Mouse (Mus musculus): ENCODE results near the gene Mras.

Mras gene

DNA sequence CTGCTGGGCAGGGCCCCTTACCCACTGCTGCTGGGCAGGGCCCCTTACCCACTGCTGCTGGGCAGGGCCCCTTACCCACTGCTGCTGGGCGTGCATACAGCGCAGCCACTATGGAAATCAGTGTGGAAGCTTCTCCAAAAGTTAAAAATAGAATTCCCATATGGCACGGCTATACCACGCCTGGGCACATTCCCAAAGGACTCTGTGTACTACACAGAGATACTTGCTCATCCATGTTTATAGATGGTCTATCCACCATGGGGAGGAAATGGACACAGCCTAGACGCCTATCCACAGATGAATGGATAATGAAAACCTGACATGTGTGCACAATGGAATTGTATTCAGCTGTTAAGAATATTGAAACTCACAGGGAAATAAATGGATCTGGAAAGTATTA lies 3.8 kb upstream of the Mras start:
- DNase-seq (ENCODE audit: low spot score in 2 of 2), result no peak

DNA sequence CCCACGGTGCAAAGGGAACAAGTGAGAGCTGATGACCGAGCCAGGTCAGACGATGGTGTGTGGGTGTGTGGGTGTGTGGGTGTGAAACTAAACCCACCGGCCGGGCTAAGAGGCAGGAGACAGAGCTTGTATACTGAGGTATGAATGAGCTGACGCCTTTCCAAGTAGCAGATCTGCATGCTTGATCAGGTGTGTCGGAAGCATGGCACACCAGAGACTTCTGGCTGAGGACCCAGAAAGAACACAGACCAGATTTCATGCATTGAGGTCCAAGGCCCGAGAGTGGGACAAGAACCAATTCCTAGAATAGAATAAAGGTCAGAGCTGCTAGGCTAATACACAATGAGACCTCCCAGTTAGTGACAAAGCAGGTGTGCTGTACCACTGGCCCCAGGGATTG lies 1.9 kb upstream of the Mras start:
- DNase-seq (ENCODE audit: low spot score in 2 of 2), result no peak

DNA sequence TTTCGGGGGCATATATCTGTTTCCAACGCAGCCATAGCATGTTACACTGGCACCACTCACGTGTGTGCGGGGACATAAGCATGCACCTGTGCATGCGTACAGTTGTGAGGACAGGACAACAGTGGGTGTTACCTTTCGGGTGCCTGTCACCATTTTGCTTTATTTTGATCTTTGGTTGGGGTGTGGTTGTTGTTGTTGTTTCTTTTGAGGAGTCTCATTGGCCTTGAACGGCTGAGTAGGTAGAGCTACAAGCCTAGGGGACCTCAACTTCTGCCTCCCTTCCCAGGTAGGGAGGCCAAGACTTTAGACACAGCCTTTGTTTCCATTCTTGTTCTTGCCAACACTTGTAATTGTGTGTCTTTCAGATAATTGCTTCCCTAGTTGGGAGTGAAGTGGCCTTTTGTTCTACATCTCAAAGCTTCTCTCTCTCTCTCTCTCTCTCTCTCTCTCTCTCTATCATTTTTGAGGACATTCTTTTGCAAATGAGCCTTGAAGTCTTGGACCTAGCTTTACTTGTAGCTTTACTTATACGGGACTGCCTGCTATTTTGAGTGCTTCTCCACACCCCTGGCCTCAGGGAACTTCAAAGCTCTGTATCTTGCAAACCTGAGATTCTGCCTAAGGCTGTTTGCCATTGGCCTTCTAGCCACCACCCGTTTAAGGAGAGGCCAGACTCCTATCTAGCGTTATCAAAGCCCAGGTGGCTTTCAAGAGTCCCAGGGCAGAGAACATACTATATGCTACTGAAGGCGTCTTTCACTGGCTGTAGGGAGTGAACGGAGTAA lies 792 bp upstream of the Mras start:
- DNase-seq (ENCODE audit: low spot score in 2 of 2), result no peak

DNA sequence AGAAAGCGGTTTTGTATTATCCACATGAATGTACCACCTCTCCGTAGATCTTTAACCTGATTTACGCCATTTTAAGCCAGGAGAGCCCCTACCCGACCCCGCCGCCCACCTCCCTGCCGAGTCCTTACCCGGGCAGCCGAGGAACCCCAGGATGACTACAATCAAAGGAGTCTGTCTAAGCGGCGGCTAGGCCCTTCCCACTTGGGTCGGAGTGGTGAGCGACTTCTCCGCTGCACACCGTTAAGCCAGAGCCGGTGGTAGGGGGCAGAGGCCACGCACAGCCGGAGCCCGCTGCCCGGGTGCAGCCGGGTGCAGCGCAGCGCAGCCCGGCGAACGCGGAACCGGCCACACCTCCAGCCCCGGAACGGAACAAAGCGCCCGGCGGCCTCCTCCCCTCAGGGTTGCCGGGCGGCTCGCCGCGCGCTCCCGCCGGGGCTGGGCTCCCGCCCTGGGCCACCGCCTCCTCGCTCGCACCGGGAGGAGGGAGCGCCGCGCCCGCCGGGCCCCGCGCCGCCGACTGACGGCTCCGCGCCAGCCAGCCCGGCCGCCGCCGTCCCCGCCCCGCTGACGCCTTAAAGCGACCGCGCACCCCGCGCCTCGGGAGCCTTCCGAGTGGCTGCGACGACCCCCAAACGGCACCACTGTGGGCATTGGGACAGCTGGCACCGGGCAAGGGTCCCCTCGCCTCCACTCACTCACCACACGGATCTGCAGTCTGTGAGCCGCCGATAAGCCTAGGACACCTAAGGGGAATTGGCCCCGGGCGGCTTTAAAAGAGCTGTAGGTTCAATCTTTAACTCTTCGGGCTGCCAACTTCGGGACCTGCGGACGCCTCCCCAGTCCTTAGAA lies 775 bp downstream of the Mras start:
- peak; percentile 30 to 72 for DNase-seq (ENCODE audit: low spot score in 2 of 2)

DNA sequence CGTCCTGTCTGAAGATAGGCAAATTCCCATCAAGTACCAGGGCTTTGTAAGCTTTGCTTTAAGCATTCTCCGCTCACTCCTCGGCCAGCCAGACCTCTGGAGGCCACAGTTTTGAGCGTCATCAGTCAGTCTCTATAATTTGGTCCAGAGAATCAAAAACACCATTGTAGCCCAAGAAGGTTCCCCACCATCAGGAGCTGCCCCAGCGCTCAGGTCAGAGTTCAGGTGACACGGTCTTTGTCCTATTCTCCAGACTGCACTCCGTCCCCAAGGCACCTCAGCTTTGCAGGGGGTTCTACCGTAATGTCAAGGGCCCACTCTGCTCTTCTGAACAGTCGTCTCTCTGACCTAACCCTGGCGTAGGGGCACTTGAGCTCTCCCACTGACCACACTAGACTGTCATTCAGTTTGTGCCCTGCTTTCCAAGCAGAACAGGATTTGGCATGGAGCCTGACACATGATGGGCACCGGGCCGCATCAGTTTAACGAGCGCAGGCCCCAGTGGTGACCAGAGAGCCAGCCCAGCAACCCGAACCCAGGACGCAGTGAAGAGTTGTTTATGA lies 1.5 kb downstream of the Mras start:
- DNase-seq (ENCODE audit: low spot score in 2 of 2), result no peak

DNA sequence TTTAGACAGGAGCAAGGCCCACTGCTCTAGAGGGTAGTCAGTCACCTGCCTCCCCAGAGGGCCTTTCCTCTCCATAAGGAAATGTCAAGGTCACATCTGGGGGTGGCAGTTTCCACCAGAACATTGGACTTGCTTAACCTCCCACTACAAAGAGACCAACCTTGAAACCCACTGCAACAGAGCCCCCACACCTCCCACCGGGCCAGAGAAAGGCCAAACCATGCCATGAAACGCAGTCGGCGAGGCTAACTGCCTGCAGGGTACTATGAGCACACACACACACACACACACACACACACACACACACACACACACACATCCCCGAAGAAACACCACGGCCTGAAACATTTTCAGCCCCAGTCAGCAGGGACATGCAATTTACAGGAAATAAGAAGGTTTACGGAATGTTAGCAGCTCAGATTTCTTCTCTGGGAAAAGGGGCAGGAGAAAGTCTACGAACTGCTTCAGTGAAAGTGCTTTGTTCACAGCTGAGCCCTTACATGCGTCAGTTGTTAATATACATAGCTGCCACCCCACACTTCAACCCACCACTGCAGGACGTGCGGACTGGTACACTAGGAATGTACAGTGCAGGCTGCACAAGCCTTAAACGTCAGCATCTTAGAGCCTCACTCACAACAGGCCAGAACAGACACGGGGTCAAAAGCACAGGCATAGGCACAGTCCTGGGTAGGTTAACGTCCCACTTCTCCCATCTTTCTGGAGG lies 2.1 kb downstream of the Mras start:
- no peak for DNase-seq (ENCODE audit: low spot score in 2 of 2)

DNA sequence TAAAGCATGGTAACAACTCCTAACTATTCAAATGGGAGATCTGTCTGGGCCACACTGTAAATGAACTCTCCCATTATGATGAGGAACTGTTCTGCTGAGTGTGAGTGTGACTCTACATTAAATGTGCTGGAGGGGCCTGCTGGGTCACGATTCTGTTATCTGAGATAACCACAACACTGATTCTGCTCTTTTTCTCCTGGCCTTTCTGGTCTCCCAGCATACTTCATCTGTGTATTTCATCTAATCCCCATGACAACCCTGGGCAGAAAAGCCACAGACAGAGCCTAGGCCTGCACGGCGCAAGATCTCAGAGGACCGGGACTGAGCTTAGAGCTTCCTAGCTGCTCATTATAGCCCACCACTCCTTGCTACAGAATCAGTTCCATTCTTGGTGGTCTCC lies 4.7 kb downstream of the Mras start:
- DNase-seq (ENCODE audit: low spot score in 2 of 2), result no peak

DNA sequence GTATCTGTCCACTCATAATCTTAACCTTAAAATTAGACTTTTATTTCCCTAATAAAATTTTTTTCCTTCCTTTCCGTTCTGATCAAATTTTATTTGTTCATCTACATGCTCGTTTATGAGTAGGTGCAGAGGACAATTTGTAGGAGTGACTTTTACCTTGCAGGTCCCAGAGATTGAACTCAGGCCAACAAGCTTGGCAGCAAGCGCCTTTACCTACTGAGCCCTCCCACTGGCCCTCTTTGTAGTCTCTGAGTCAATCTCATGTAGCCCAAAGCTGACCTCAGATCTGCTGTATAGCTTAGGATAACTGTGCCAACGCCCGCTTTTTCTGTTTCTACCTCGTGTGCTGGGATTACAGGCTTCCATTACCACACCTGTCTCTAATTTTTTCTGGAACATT lies 5.2 kb downstream of the Mras start:
- DNase-seq (ENCODE audit: low spot score in 2 of 2), result no peak

DNA sequence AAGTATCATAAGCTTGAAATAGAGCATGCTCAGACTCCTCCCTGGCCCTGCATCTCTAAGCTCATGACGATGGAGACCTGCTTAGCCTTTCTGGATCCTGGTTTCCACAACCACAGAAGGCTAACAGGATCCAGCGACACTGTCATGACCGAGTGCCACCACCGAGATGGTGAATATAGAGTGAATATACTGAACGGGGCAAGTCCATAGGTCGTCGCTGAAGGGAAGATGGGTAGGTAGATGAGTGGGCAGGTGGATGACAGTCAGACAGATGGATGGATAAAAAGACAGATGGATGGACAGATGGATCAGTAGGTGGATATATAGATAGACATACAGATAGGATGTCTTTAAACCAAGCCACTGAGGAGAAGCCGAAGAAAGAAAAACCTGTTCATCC lies 5.8 kb downstream of the Mras start:
- no peak for DNase-seq (ENCODE audit: low spot score in 2 of 2)

DNA sequence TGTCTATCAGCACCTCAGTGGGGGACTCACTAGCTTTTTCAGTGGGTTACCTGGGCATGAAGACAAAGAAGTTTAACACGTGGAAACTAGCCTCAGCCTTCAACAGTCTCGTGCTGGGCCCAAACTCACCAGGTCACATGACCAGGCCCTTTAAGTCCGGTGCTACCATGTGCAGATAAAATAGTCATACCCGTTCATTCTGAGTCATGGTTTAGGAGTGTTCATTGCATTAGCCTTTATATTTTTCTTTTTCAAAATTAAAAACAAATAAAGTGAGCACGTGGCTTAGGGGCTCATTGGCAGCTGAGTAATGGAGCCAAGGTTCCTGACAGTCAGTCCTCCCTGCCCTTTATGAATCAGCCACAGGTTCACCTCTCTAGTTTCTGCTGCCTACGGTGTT lies 6.4 kb downstream of the Mras start:
- no peak for DNase-seq (ENCODE audit: low spot score in 2 of 2)

DNA sequence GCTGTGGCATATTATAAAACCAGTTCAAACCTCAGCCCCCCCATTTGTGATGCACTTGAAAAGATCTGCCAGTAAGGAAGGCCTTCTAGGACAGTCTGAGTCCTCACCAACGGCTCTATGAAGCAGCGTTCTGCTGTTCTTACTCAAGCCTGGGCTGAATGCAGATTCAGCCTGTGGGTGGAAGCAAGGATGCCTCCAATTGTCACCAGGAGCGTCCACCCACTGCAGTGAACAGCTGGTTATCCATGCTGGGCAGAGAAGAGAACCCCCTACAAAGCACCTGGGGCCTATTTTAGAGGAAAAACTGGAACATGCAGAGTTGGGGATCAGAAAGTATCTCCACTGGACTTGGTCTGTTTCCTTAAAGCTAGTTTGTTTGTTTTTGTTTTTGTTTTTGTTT lies 7.3 kb downstream of the Mras start:
- no peak for DNase-seq (ENCODE audit: low spot score in 2 of 2)

DNA sequence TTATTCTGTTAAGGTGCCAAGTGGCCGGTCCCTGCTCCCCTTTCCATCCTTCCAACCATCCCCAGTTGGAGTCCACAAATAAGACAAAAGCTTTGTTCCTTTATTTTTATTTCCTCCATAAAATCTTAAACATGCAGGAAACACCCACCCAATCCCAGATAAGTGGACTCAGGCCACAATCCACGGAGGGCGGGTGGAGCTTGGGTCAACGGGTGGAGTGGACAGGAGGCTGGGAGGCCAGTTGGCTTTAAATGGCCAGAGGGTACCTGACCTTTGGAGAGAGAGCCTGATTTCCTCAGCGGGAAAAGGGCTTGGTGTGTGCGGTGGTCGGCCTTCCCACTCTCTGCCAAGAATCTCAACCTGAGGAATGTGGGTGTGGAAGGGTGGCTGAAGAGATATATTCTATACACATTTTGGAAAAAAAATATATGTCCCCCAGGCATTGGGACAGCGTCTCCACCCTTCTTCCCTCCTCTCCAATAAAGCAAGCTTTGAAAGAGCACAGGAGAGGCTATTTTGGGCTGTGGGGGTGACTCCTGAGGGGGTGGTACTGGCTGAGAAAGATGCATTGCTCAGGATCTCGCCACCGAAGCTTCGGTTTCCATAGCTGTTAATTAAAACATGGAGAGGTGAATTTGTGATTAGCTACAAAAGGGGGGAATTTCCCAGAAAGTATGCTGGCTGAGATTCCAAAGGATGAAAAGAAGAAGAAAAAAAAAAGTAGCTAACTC lies 8.4 kb downstream of the Mras start:
- no peak for DNase-seq (ENCODE audit: low spot score in 2 of 2)

DNA sequence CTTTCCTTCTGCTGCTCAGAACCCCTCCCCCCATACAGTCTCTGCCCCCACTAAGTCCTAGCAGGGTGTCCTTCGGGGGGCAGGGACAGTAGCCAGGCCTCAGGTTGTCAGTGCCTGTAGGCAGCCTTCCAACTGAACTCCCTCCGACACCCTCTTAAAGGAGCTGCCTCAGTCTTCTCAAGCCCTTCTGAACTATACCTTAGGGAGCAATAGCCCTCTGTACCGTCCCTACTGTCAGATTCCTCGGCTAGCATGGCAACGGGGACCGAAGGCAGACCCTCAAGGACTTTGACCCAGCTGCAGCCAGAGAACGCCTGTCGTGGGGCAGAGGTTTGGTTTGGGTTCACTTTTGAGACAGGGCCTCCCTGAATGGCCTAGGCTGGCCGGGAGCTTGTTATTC lies 11.9 kb downstream of the Mras start:
- DNase-seq (ENCODE audit: low spot score in 2 of 2), result no peak

DNA sequence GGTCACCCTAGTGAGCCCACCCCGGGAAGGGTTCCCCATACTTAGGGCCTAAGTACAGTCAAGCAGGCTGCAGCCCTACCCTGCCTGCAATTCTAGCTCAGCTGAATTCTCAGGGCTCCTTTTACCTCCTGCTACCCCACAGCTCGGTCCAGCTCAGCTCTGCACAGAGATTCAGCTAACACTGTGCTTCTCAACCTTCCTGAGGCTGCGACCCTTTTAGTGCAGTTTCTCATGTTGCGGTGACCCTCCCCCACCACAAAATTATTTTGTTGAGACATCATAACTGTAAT lies 12.7 kb downstream of the Mras start:
- no peak for DNase-seq (ENCODE audit: low spot score in 2 of 2)

DNA sequence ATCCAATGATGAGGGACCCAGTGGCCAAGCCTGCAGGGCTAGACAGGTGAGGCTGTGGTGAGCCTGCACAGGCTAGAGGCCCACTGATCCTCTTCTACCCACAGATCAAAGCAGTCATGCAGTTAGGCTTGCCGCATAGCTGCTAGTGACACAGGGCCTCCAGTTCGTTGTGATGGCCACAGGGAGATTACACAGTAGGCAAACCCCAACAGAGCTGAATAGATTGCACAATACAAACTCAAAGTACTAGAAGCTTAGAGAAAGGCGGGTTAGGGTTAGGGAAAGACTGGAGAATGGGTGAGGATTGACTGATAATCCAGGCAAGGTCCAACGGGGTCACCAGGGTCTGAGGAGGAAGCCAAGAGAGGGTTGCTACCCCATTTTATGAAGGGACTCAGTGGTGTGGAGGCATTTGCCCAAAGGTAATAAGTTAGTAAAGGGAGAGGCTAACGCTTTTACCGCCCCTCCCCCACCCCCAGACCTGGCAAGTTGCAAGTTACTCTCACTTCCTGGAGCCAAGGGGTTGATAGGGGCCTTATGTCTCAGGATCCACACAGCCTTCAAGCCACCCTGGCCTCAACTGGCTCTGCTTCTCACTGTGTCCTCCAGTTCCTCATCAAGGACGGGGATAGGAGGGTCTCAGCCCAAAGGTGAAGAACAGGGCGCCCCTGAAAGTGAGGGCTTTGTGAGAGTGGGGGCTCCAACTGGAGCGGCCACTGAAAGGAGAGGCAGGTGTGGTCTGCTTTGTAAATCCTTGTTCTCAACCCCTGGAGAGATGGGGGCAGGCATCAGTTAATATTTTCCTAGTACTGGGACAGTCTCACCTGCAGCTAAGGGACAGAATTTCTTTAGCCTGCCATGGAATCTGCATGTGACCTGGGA lies 13.2 kb downstream of the Mras start:
- DNase-seq (ENCODE audit: low spot score in 2 of 2), result no peak

DNA sequence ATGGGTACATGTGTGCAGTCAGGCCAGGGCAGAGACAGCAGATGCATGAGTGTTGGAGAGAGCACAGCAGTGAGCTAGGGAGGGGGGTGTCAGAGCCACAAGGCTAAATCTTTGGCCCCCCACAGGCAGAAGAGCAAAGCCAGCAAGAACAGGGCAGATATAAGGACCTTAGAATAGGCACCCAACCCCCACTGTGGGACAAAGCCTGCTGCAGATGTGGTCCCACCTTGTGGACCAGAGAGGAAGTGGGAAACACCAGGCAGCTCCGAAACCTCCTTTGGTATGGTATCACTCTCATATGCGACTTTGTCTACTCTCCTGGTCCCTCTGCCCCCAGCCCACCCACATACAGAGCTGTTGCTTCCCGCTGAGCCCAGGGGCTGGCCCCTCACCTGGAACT lies 15.3 kb downstream of the Mras start:
- no peak for DNase-seq (ENCODE audit: low spot score in 2 of 2)

DNA sequence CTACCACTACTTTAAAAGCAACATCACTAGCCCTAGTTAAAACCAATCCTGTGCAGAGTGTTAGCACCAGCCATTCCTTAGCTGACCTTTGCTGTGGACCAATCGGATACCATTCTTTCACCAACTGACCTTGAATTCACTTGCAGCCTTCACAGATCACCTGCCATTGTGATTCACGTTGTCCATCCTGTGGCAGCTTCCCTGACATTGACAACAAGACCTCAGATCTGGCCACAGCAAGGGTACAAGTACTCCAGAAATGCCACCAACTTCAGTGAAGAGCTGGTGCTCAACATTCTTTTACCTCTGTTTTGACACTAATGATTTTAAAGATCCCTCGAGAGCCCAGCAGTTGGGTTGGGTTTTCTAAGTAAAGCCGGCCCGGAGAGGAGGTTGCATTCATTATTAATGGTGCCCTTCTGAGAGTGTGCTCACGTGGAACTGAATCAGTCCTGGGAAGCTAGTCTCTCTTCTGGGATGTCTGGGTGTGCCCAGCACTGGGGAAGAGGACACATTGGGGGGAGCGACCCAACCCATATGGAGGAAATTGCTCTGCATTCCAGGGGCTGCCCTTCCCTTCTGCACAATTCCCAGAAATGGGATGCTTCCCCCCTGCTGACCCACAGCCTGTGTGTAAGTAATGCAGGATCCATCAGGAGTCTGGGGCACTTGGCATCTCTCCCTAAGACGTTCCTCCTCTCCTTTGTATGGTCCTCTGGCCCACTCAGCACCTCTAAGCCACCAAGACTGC lies 17.1 kb downstream of the Mras start:
- no peak for DNase-seq (ENCODE audit: low spot score in 2 of 2)

DNA sequence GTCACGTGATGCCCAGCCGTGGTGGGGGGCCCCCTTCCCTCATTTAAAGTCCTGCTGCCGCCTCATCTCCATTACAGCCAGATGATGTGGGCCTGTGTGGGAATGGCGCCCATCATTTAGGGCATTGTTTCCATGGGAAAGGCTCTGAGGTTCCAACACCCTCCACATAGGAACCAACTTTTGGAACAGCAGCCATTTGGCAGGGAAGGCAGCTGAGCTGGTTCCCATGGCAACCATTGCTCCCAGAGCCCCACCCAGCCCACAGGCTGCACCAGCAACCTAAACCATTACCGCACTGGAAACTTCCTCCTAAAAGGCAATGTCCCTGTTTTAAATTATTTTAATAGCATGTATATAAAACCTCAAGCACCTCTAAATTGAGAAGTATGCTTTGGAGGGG lies 18.8 kb downstream of the Mras start:
- DNase-seq (ENCODE audit: low spot score in 2 of 2), result no peak

DNA sequence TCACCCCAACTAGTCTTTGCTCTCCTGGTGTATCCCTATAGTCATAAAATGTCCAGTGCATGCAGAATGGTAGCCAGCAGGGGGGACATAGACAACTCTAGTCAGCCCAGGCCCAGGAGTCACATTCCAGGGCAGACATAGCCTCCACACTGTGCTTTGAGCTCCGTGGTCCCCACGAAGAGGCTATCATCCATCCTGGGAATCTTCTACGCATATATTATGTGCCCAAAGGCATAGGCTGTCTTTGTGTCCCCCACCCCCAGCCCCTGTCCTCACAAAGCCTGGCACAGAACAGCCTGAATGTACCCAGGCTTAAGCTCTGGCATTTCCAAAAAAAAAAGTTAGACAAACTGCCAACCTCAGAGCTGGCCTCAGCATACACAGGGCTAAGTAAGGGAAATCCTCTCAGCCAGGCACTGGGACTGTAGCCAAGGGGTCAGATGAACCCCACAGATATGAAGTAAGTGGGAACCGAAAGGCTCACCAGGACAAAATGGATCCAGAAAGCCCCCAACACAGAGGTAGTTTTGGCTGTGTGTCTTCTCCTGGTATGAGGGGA lies 19.8 kb downstream of the Mras start:
- no peak for DNase-seq (ENCODE audit: low spot score in 2 of 2)

DNA sequence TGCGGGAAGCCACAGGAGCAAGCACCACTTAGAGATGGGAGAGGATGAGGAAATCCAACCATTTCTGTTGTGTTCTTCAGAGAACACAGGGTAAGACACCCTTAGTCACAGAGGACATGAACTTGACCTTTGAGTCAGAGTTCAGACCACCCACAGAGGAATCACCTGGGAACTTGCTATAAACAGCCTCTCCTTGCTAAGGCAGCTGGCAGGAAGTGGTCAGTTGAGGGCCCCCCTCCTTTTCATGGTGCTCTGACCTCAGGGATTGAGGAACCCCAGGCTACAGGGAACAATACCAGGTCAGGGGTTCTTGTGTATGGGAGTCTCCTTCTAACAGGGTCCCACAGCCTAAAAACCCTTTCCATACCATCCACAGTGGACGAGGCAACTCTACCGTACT lies 20.4 kb downstream of the Mras start:
- DNase-seq (ENCODE audit: low spot score in 2 of 2), result no peak
